Mouse (Mus musculus): ENCODE measurements around the gene Setd2. TPM values are rescaled to one million over a fixed set of nuclear protein-coding genes. Genes with fewer than 3 reads are reported as not detected.

Gene Setd2
- polyA plus RNA-seq, 1 experiment, result 49.4 TPM

- peak; percentile 91 to 97 for DNase-seq (ENCODE audit: low read depth in 1 of 2, low spot score in 2 of 2)
- TF ChIP-seq POLR2A (IDR thresholded peaks at IDR 0.05; ENCODE audit: low read depth, low read length) (peak; percentile 57), CTCF (IDR thresholded peaks at IDR 0.05; ENCODE audit: extremely low read depth, insufficient read depth, insufficient read length, insufficient replicate concordance) (no peak)
- under 1% methylated on average over 52 of the region's 52 CpGs for WGBS
- peaks cover 32% of the 10 kb centered on the region; the same call in 1 of the 2 replicates for H3K4me1 ChIP-seq (ENCODE audit: control insufficient read depth, insufficient read depth, insufficient read length)
- H3K27ac ChIP-seq (ENCODE audit: insufficient read depth, low read length), result peak within 1 kb of the TSS; percentile 97
- peak within 1 kb of the TSS; percentile 80 for H3K4me3 ChIP-seq (ENCODE audit: extremely low read depth, insufficient read depth, insufficient read length)
- peaks cover 3% of the 10 kb centered on the region for H3K36me3 ChIP-seq (ENCODE audit: control insufficient read depth, insufficient read depth, low read length)
- H3K27me3 ChIP-seq (ENCODE audit: control insufficient read depth, insufficient read depth, low read length), result no peaks in the 10 kb centered on the region
Measured at GRCm38 (mm10) chr9:110656249-110657221, 124.1 kb downstream of the Setd2 start, which contains the start of gene Ccdc12. Gene Ccdc12 (plus strand): TSS chr9:110656503.

- no peaks in the 10 kb centered on the region for H3K27me3 ChIP-seq (ENCODE audit: control insufficient read depth, insufficient read depth, low read length)
- WGBS, result 6% methylated on average over 13 of the region's 13 CpGs
- peaks cover 3% of the 10 kb centered on the region for H3K36me3 ChIP-seq (ENCODE audit: control insufficient read depth, insufficient read depth, low read length)
- H3K4me1 ChIP-seq (ENCODE audit: control insufficient read depth, insufficient read depth, insufficient read length), result peaks cover 31% of the 10 kb centered on the region; the same call in 1 of the 2 replicates
- peak overlapping the region; percentile 73 for H3K27ac ChIP-seq (ENCODE audit: insufficient read depth, low read length)
- TF ChIP-seq CTCF (IDR thresholded peaks at IDR 0.05; ENCODE audit: extremely low read depth, insufficient read depth, insufficient read length, insufficient replicate concordance), result no peak
- TF ChIP-seq POLR2A (IDR thresholded peaks at IDR 0.05; ENCODE audit: low read depth, low read length), result no peak
- peak overlapping the region; percentile 15; the same call in 1 of the 2 replicates for H3K4me3 ChIP-seq (ENCODE audit: extremely low read depth, insufficient read depth, insufficient read length)
- peak in 1 of 2 experiments; percentile 59 for DNase-seq (ENCODE audit: low read depth in 1 of 2, low spot score in 2 of 2)
Measured at GRCm38 (mm10) chr9:110657474-110658078, 125.2 kb downstream of the Setd2 start.

GRCm38 (mm10) chr9:110659521-110659920, 127.1 kb downstream of the Setd2 start:
- 91% methylated on average over 12 of the region's 12 CpGs for WGBS
- Histone ChIP-seq H3K27me3 (ENCODE audit: control insufficient read depth, insufficient read depth, low read length) (no peaks in the 10 kb centered on the region), H3K36me3 (ENCODE audit: control insufficient read depth, insufficient read depth, low read length) (peaks cover 3% of the 10 kb centered on the region), H3K4me1 (ENCODE audit: control insufficient read depth, insufficient read depth, insufficient read length) (peaks cover 25% of the 10 kb centered on the region; the same call in 1 of the 2 replicates), H3K4me3 (ENCODE audit: extremely low read depth, insufficient read depth, insufficient read length) (no peak overlapping the region), H3K27ac (ENCODE audit: insufficient read depth, low read length) (0 out of 2 replicates have a peak overlapping the region, but pooled peaks have one; percentile 20)
- DNase-seq (ENCODE audit: low read depth in 1 of 2, low spot score in 2 of 2), result no peak
- TF ChIP-seq CTCF (IDR thresholded peaks at IDR 0.05; ENCODE audit: extremely low read depth, insufficient read depth, insufficient read length, insufficient replicate concordance) (no peak), POLR2A (IDR thresholded peaks at IDR 0.05; ENCODE audit: low read depth, low read length) (no peak)

DNA sequence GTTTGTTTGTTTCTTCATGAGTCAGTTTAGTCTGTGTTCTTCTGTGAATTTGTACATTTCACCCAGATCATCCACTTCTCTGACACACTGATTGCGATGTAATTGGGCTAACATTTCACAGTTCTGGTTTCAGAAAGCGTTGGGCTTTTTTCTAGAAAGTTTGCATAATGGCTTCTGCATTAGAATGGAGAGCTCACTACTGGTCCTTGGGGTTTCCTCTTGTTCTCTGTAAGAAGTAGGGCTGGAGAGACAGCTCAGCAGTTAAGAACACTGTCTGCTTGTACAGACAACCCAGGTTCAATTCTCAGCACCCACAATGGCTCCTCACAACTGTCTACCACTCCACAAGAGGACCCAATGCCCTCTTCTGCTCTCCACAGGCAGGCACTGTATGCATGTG, 127.8 kb downstream of the Setd2 start:
- DNase-seq (ENCODE audit: low read depth in 1 of 2, low spot score in 2 of 2), result no peak
- 70% methylated on average over 2 of the region's 2 CpGs for WGBS
- Histone ChIP-seq H3K36me3 (ENCODE audit: control insufficient read depth, insufficient read depth, low read length) (peaks cover 3% of the 10 kb centered on the region), H3K27me3 (ENCODE audit: control insufficient read depth, insufficient read depth, low read length) (no peaks in the 10 kb centered on the region), H3K4me3 (ENCODE audit: extremely low read depth, insufficient read depth, insufficient read length) (no peak overlapping the region), H3K4me1 (ENCODE audit: control insufficient read depth, insufficient read depth, insufficient read length) (peaks cover 28% of the 10 kb centered on the region; the same call in 1 of the 2 replicates), H3K27ac (ENCODE audit: insufficient read depth, low read length) (peak overlapping the region; percentile 37; the same call in 1 of the 2 replicates)
- TF ChIP-seq CTCF (IDR thresholded peaks at IDR 0.05; ENCODE audit: extremely low read depth, insufficient read depth, insufficient read length, insufficient replicate concordance) (no peak), POLR2A (IDR thresholded peaks at IDR 0.05; ENCODE audit: low read depth, low read length) (no peak)

DNA sequence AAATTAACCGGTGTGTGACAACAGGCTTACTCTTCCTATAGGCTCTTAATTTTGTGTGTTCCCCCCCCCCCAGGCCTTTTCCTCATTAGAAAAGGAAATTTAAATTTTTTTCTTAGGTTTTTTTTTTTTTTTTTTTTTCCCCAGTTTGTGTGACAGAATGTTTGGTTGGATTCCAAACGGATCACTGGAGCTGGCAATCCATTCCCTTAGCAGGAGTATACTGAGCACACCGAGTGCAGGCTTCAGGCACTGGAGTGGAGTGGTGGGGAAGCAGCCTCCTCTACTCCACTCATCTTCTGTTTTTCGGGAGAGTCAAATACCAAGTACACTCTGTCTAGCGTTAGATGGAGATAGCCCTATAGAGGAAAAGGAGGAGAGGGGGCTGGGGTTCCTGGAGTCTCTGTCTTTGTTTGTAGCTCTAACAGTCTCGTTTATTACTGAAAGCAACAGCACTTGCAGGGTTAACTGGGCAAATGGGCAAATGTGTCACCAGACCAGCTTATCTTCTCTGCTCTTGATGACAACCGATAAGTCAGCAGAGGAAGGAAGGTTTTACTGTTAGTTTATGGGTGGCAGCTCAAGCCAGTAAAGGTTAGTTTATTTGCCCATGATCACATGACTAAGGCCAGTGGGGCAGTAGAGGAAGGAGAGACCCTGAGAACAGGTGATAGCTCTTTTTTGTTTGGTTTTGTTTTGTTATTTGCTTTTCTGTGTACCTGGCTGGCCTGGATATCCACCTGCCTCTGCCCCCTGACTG, 128.6 kb downstream of the Setd2 start:
- no peak overlapping the region for H3K27ac ChIP-seq (ENCODE audit: insufficient read depth, low read length)
- no peak overlapping the region for H3K4me3 ChIP-seq (ENCODE audit: extremely low read depth, insufficient read depth, insufficient read length)
- no peak for DNase-seq (ENCODE audit: low read depth in 1 of 2, low spot score in 2 of 2)
- H3K4me1 ChIP-seq (ENCODE audit: control insufficient read depth, insufficient read depth, insufficient read length), result peaks cover 23% of the 10 kb centered on the region; the same call in 1 of the 2 replicates
- H3K36me3 ChIP-seq (ENCODE audit: control insufficient read depth, insufficient read depth, low read length), result peaks cover 3% of the 10 kb centered on the region
- no peaks in the 10 kb centered on the region for H3K27me3 ChIP-seq (ENCODE audit: control insufficient read depth, insufficient read depth, low read length)
- 86% methylated on average over 7 of the region's 7 CpGs for WGBS
- no peak for TF ChIP-seq CTCF (IDR thresholded peaks at IDR 0.05; ENCODE audit: extremely low read depth, insufficient read depth, insufficient read length, insufficient replicate concordance)
- no peak for TF ChIP-seq POLR2A (IDR thresholded peaks at IDR 0.05; ENCODE audit: low read depth, low read length)

GRCm38 (mm10) chr9:110662844-110663243, 130.4 kb downstream of the Setd2 start:
- DNase-seq (ENCODE audit: low read depth in 1 of 2, low spot score in 2 of 2), result no peak
- Histone ChIP-seq H3K4me1 (ENCODE audit: control insufficient read depth, insufficient read depth, insufficient read length) (peaks cover 33% of the 10 kb centered on the region; the same call in 1 of the 2 replicates), H3K27ac (ENCODE audit: insufficient read depth, low read length) (no peak overlapping the region), H3K27me3 (ENCODE audit: control insufficient read depth, insufficient read depth, low read length) (no peaks in the 10 kb centered on the region), H3K4me3 (ENCODE audit: extremely low read depth, insufficient read depth, insufficient read length) (no peak overlapping the region), H3K36me3 (ENCODE audit: control insufficient read depth, insufficient read depth, low read length) (peaks cover 3% of the 10 kb centered on the region)
- no peak for TF ChIP-seq CTCF (IDR thresholded peaks at IDR 0.05; ENCODE audit: extremely low read depth, insufficient read depth, insufficient read length, insufficient replicate concordance)
- no peak for TF ChIP-seq POLR2A (IDR thresholded peaks at IDR 0.05; ENCODE audit: low read depth, low read length)
- WGBS, result 55% methylated on average over 1 of the region's 1 CpGs
